Mouse (Mus musculus) T-helper 17 cell (primary cell): ENCODE results near the gene Gpbp1l1.

Experiments
- in situ Hi-C, 2 experiments: fragments of 300-600 bp; cut with MboI, MseI; formaldehyde crosslinking; loops; 1 replicate in 1 of 2; 2 replicates in 1 of 2; pipeline ENCODE4 v1.15.1; 2025; ENCODE audit warnings: high pct_unique_total_duplicates in 2 of 2

Gpbp1l1 gene

GRCm38 (mm10) chr4:116627722-116628662 is 70.5 kb downstream of the Gpbp1l1 start, which contains the start of gene Nasp:
TSS of gene Nasp (minus strand) at chr4:116627941.
- in situ Hi-C loops: no loop called here

- in situ Hi-C loops: no loop called here
These were observed 77.7 kb downstream of the Gpbp1l1 start for GRCm38 (mm10) chr4:116635197-116635596.

GRCm38 (mm10) chr4:116638821-116639220 is 81.4 kb downstream of the Gpbp1l1 start:
- in situ Hi-C loops: no loop called here

- in situ Hi-C loops: no loop called here
These were observed 84.6 kb downstream of the Gpbp1l1 start for GRCm38 (mm10) chr4:116642071-116642470.
